Mouse (Mus musculus): ENCODE measurements at regions not wholly inside any gene's neighbourhood (a gene's known extent, or its start where the extent isn't known, plus 50 kb on each side); places are given as distances from the start of the nearest gene placed in this dataset.
A peak's percentile ranks its signal among the peaks of the same experiment; 100 is the strongest.
"Not testable (repeated sequence)": the region's sequence is repeated elsewhere in the genome, so short reads cannot be mapped to it uniquely, and the experiment has no call there.

- peak; percentile 24 for DNase-seq (ENCODE audit: low spot score)
These were observed 150.0 kb downstream of the Kcnrg start for GRCm38 (mm10) chr14:61757086-61757822.

GRCm38 (mm10) chr14:61757823-61758175, 150.5 kb downstream of the Kcnrg start:
- DNase-seq (ENCODE audit: low spot score) = no peak

- DNase-seq (ENCODE audit: low spot score) = no peak
These were observed 151.3 kb downstream of the Kcnrg start for GRCm38 (mm10) chr14:61758586-61758985.

- not testable (repeated sequence) for DNase-seq (ENCODE audit: low spot score)
These were observed 152.9 kb downstream of the Kcnrg start for GRCm38 (mm10) chr14:61760176-61760575.

- no peak for DNase-seq (ENCODE audit: low spot score)
These were observed 154.8 kb downstream of the Kcnrg start for GRCm38 (mm10) chr14:61762076-61762475.

GRCm38 (mm10) chr14:61769881-61770280, 162.6 kb downstream of the Kcnrg start:
- no peak for DNase-seq (ENCODE audit: low spot score)

- DNase-seq (ENCODE audit: low spot score) = no peak
These were observed 166.9 kb downstream of the Kcnrg start for GRCm38 (mm10) chr14:61774171-61774570.

- no peak for DNase-seq (ENCODE audit: low spot score)
These were observed 171.4 kb downstream of the Kcnrg start for GRCm38 (mm10) chr14:61778618-61779017.

GRCm38 (mm10) chr14:61783206-61783605, 175.9 kb downstream of the Kcnrg start:
- no peak for DNase-seq (ENCODE audit: low spot score)

GRCm38 (mm10) chr14:61784609-61785008, 177.4 kb downstream of the Kcnrg start:
- no peak for DNase-seq (ENCODE audit: low spot score)

- no peak for DNase-seq (ENCODE audit: low spot score)
These were observed 178.8 kb downstream of the Kcnrg start for GRCm38 (mm10) chr14:61786031-61786430.

GRCm38 (mm10) chr14:61787746-61788145, 180.5 kb downstream of the Kcnrg start:
- DNase-seq (ENCODE audit: low spot score) = no peak

- no peak for DNase-seq (ENCODE audit: low spot score)
These were observed 181.9 kb downstream of the Kcnrg start for GRCm38 (mm10) chr14:61788998-61789790.

- no peak for DNase-seq (ENCODE audit: low spot score)
These were observed 188.9 kb downstream of the Kcnrg start for GRCm38 (mm10) chr14:61795976-61796645.

GRCm38 (mm10) chr14:61796671-61797070, 189.4 kb downstream of the Kcnrg start:
- no peak for DNase-seq (ENCODE audit: low spot score)

GRCm38 (mm10) chr14:61803421-61803925, 196.2 kb downstream of the Kcnrg start:
- no peak for DNase-seq (ENCODE audit: low spot score)

- DNase-seq (ENCODE audit: low spot score) = no peak
These were observed 198.2 kb downstream of the Kcnrg start for GRCm38 (mm10) chr14:61805433-61805832.

GRCm38 (mm10) chr14:61808193-61808592, 200.9 kb downstream of the Kcnrg start:
- no peak for DNase-seq (ENCODE audit: low spot score)

GRCm38 (mm10) chr14:61809716-61810437, 202.6 kb downstream of the Kcnrg start:
- DNase-seq (ENCODE audit: low spot score) = no peak

- no peak for DNase-seq (ENCODE audit: low spot score)
These were observed 203.6 kb downstream of the Kcnrg start for GRCm38 (mm10) chr14:61810836-61811235.

- peak; percentile 23 for DNase-seq (ENCODE audit: low spot score)
These were observed 210.5 kb downstream of the Kcnrg start for GRCm38 (mm10) chr14:61817711-61818110.

- no peak for DNase-seq (ENCODE audit: low spot score)
These were observed 211.1 kb downstream of the Kcnrg start for GRCm38 (mm10) chr14:61818365-61818764.

Measured in yolk sac, embryonic 10.5 days (tissue).